Mouse (Mus musculus): Measurements from ENCODE around the gene Nxph4. TPM values are rescaled to one million over a fixed set of nuclear protein-coding genes. Genes with fewer than 3 reads are reported as not detected.

The Nxph4 gene
- total RNA-seq (2014; fragmentation: Nextera tagmentation) (not detected in 2 replicates), total RNA-seq (2017) (not detected in 2 replicates)

GRCm38 (mm10) chr10:127534036-127534928, at the start of gene Nxph4:
Gene Nxph4, minus strand, starts transcription at chr10:127534559.
- ATAC-seq (replicated peaks; ENCODE audit: poor library complexity, severe bottlenecking), result no peak

GRCm38 (mm10) chr10:127583649-127584048, 49.3 kb upstream of the Nxph4 start:
- no peak for ATAC-seq (replicated peaks; ENCODE audit: poor library complexity, severe bottlenecking)

GRCm38 (mm10) chr10:127581291-127581690, 46.9 kb upstream of the Nxph4 start:
- ATAC-seq (replicated peaks; ENCODE audit: poor library complexity, severe bottlenecking), result no peak

GRCm38 (mm10) chr10:127577982-127578381, 43.6 kb upstream of the Nxph4 start:
- ATAC-seq (replicated peaks; ENCODE audit: poor library complexity, severe bottlenecking), result peak; percentile 57

GRCm38 (mm10) chr10:127577156-127577555, 42.8 kb upstream of the Nxph4 start:
- no peak for ATAC-seq (replicated peaks; ENCODE audit: poor library complexity, severe bottlenecking)

GRCm38 (mm10) chr10:127576381-127576961, 42.1 kb upstream of the Nxph4 start:
- ATAC-seq (replicated peaks; ENCODE audit: poor library complexity, severe bottlenecking), result peak; percentile 78

- no peak for ATAC-seq (replicated peaks; ENCODE audit: poor library complexity, severe bottlenecking)
Observed at GRCm38 (mm10) chr10:127575741-127576140, 41.4 kb upstream of the Nxph4 start.

- no peak for ATAC-seq (replicated peaks; ENCODE audit: poor library complexity, severe bottlenecking)
Observed at GRCm38 (mm10) chr10:127572281-127572680, 37.9 kb upstream of the Nxph4 start.

GRCm38 (mm10) chr10:127570937-127571641, 36.7 kb upstream of the Nxph4 start:
- ATAC-seq (replicated peaks; ENCODE audit: poor library complexity, severe bottlenecking), result no peak

- no peak for ATAC-seq (replicated peaks; ENCODE audit: poor library complexity, severe bottlenecking)
Observed at GRCm38 (mm10) chr10:127570384-127570783, 36.0 kb upstream of the Nxph4 start.

- ATAC-seq (replicated peaks; ENCODE audit: poor library complexity, severe bottlenecking), result peak; percentile 79
Observed at GRCm38 (mm10) chr10:127569450-127569849, 35.1 kb upstream of the Nxph4 start.

- ATAC-seq (replicated peaks; ENCODE audit: poor library complexity, severe bottlenecking), result no peak
Observed at GRCm38 (mm10) chr10:127566553-127567326, 32.4 kb upstream of the Nxph4 start.

- peak; percentile 47 for ATAC-seq (replicated peaks; ENCODE audit: poor library complexity, severe bottlenecking)
Observed at GRCm38 (mm10) chr10:127564301-127564700, 29.9 kb upstream of the Nxph4 start.

GRCm38 (mm10) chr10:127563840-127564239, 29.5 kb upstream of the Nxph4 start:
- ATAC-seq (replicated peaks; ENCODE audit: poor library complexity, severe bottlenecking), result peak; percentile 90

GRCm38 (mm10) chr10:127561145-127561544, 26.8 kb upstream of the Nxph4 start:
- ATAC-seq (replicated peaks; ENCODE audit: poor library complexity, severe bottlenecking), result no peak

- ATAC-seq (replicated peaks; ENCODE audit: poor library complexity, severe bottlenecking), result no peak
Observed at GRCm38 (mm10) chr10:127557397-127557796, 23.0 kb upstream of the Nxph4 start.

GRCm38 (mm10) chr10:127555703-127556102, 21.3 kb upstream of the Nxph4 start:
- ATAC-seq (replicated peaks; ENCODE audit: poor library complexity, severe bottlenecking), result peak; percentile 75

- ATAC-seq (replicated peaks; ENCODE audit: poor library complexity, severe bottlenecking), result no peak
Observed at GRCm38 (mm10) chr10:127549892-127550291, 15.5 kb upstream of the Nxph4 start.

- no peak for ATAC-seq (replicated peaks; ENCODE audit: poor library complexity, severe bottlenecking)
Observed at GRCm38 (mm10) chr10:127548236-127548635, 13.9 kb upstream of the Nxph4 start.

GRCm38 (mm10) chr10:127546505-127546904, 12.1 kb upstream of the Nxph4 start:
- ATAC-seq (replicated peaks; ENCODE audit: poor library complexity, severe bottlenecking), result no peak
